Mouse (Mus musculus): ENCODE results near the gene Gpr171.

- no peak for TF ChIP-seq CTCF (IDR thresholded peaks at IDR 0.05; ENCODE audit: extremely low read depth, insufficient read length, insufficient replicate concordance, low read depth, low read length)
- TF ChIP-seq POLR2A (IDR thresholded peaks at IDR 0.05; ENCODE audit: low read depth, low read length) = no peak
These were observed 2.8 kb upstream of the Gpr171 start for GRCm38 (mm10) chr3:59104462-59104861.

Measured in small intestine, adult 2 months (tissue).